Mouse (Mus musculus) heart, embryonic 16.5 days (tissue): ENCODE measurements around the gene Hectd3. TPM values are rescaled to one million over a fixed set of nuclear protein-coding genes. Genes with fewer than 3 reads are reported as not detected.
A peak's percentile ranks its signal among the peaks of the same experiment; 100 is the strongest.

Experiments used
- ATAC-seq: fragments of 200-750 bp; cut with Nextera tagmentation; replicated peaks from 2 replicates; pipeline ENCODE4 v1.8.0; 2017; ENCODE audit warnings: moderate number of reproducible peaks; ENCODE audit not compliant: insufficient read depth, low FRiP score; ENCODE audit errors: extremely low read depth
- H3K27ac ChIP-seq: fragments of 300-500 bp; sonication (generic); 2 replicates; pipeline ENCODE4 v1.5.1; 2014; ENCODE audit warnings: mild to moderate bottlenecking, low read length, control low read depth, moderate library complexity
- H3K27me3 ChIP-seq: fragments of 300-500 bp; sonication (generic); 2 replicates; pipeline ENCODE4 v1.6.1; 2014; ENCODE audit warnings: low read length, mixed read lengths; ENCODE audit not compliant: control insufficient read depth, insufficient read depth
- H3K36me3 ChIP-seq: fragments of 300-500 bp; sonication (generic); 2 replicates; pipeline ENCODE4 v1.6.1; 2014; ENCODE audit not compliant: control insufficient read depth, insufficient read depth
- H3K4me1 ChIP-seq: fragments of 300-500 bp; sonication (generic); 2 replicates; pipeline ENCODE4 v1.6.1; 2014; ENCODE audit warnings: low read length, mixed read lengths; ENCODE audit not compliant: control insufficient read depth, insufficient read depth
- H3K4me2 ChIP-seq: fragments of 300-500 bp; sonication (generic); 2 replicates; pipeline ENCODE4 v1.6.1; 2014; ENCODE audit warnings: low read depth, mild to moderate bottlenecking, control low read depth, low read length
- H3K4me3 ChIP-seq: fragments of 300-500 bp; sonication (generic); 2 replicates; pipeline ENCODE4 v1.5.1; 2014; ENCODE audit warnings: mild to moderate bottlenecking, control low read depth, low read length
- H3K9ac ChIP-seq: fragments of 300-500 bp; sonication (generic); 2 replicates; pipeline ENCODE4 v1.6.1; 2014; ENCODE audit warnings: low read length, control low read depth
- H3K9me3 ChIP-seq: fragments of 300-500 bp; sonication (generic); replicated peaks from 2 replicates; pipeline ENCODE4 v1.6.1; 2016; ENCODE audit warnings: low read length; ENCODE audit not compliant: control insufficient read depth
- WGBS: fragments of 180-500 bp; shearing (Covaris S2); extraction: QIAGEN DNeasy Blood & Tissue Kit; methylation state at CpG from one replicate; pipeline ENCODE4 v1.1.7; 2014; 5-methylcytosine and 5-hydroxymethylcytosine counted together
- polyA plus RNA-seq: library from polyadenylated mRNA; unstranded; fragments of >200 nt; fragmentation: Nextera tagmentation; extraction: Ambion mirVana; gene quantifications from 2 replicates; pipeline ENCODE4 v1.2.1, GENCODE M21; 2015

The Hectd3 gene
- polyA plus RNA-seq, 1 experiment from 2014 or later = 7.0 TPM

- Histone ChIP-seq H3K27me3 (no peaks in the 10 kb centered on the region), H3K27ac (peak overlapping the region; percentile 58), H3K4me3 (no peak overlapping the region), H3K9ac (no peak overlapping the region), H3K9me3 (no peaks in the 10 kb centered on the region), H3K4me1 (peaks cover 6% of the 10 kb centered on the region), H3K36me3 (no peaks in the 10 kb centered on the region), H3K4me2 (no peak overlapping the region)
- no peak for ATAC-seq
- 52% methylated on average over 9 of the region's 9 CpGs for WGBS
Measured at GRCm38 (mm10) chr4:117039925-117040687, 45.0 kb downstream of the Hectd3 start.

- Histone ChIP-seq H3K4me1 (peaks cover 6% of the 10 kb centered on the region), H3K27me3 (no peaks in the 10 kb centered on the region), H3K4me2 (no peak overlapping the region), H3K9ac (no peak overlapping the region), H3K9me3 (no peaks in the 10 kb centered on the region), H3K27ac (no peak overlapping the region; the same call in 1 of the 2 replicates), H3K4me3 (no peak overlapping the region), H3K36me3 (no peaks in the 10 kb centered on the region)
- no peak for ATAC-seq
- WGBS = 49% methylated on average over 1 of the region's 1 CpGs
Measured at GRCm38 (mm10) chr4:117040791-117041190, 45.7 kb downstream of the Hectd3 start.

- no peaks in the 10 kb centered on the region for H3K9me3 ChIP-seq
- no peak overlapping the region for H3K4me3 ChIP-seq
- H3K4me1 ChIP-seq = peaks cover 6% of the 10 kb centered on the region
- no peaks in the 10 kb centered on the region for H3K36me3 ChIP-seq
- WGBS = 38% methylated on average over 4 of the region's 4 CpGs
- no peaks in the 10 kb centered on the region for H3K27me3 ChIP-seq
- no peak overlapping the region for H3K4me2 ChIP-seq
- peak overlapping the region; percentile 50 for H3K27ac ChIP-seq
- peak; percentile 72; the same call in 1 of the 2 replicates for ATAC-seq
- H3K9ac ChIP-seq = no peak overlapping the region
Measured at GRCm38 (mm10) chr4:117041283-117041721, 46.2 kb downstream of the Hectd3 start.

GRCm38 (mm10) chr4:117048836-117049235, 53.7 kb downstream of the Hectd3 start:
- Histone ChIP-seq H3K4me3 (no peak overlapping the region), H3K36me3 (0 out of 2 replicates have a peak, but pooled peaks cover 2% of the 10 kb centered on the region), H3K9ac (no peak overlapping the region), H3K4me2 (no peak overlapping the region), H3K9me3 (no peaks in the 10 kb centered on the region), H3K27me3 (no peaks in the 10 kb centered on the region), H3K27ac (no peak overlapping the region), H3K4me1 (no peaks in the 10 kb centered on the region; the same call in 1 of the 2 replicates)
- peak; percentile 41; the same call in 1 of the 2 replicates for ATAC-seq
- 52% methylated on average over 3 of the region's 3 CpGs for WGBS

- H3K36me3 ChIP-seq = 0 out of 2 replicates have a peak, but pooled peaks cover 2% of the 10 kb centered on the region
- WGBS = 88% methylated on average over 1 of the region's 1 CpGs
- no peaks in the 10 kb centered on the region; the same call in 1 of the 2 replicates for H3K4me1 ChIP-seq
- no peak for ATAC-seq
- H3K27me3 ChIP-seq = no peaks in the 10 kb centered on the region
- no peak overlapping the region for H3K4me3 ChIP-seq
- 0 out of 2 replicates have a peak overlapping the region, but pooled peaks have one; percentile 23 for H3K27ac ChIP-seq
- no peak overlapping the region for H3K9ac ChIP-seq
- H3K9me3 ChIP-seq = no peaks in the 10 kb centered on the region
- no peak overlapping the region for H3K4me2 ChIP-seq
Measured at GRCm38 (mm10) chr4:117049485-117049884, 54.4 kb downstream of the Hectd3 start.

- Histone ChIP-seq H3K9ac (no peak overlapping the region), H3K4me3 (no peak overlapping the region), H3K27me3 (no peaks in the 10 kb centered on the region), H3K4me2 (no peak overlapping the region), H3K9me3 (no peaks in the 10 kb centered on the region), H3K36me3 (0 out of 2 replicates have a peak, but pooled peaks cover 2% of the 10 kb centered on the region), H3K27ac (no peak overlapping the region), H3K4me1 (no peaks in the 10 kb centered on the region; the same call in 1 of the 2 replicates)
- no peak for ATAC-seq
- 77% methylated on average over 4 of the region's 4 CpGs for WGBS
Measured at GRCm38 (mm10) chr4:117052626-117053025, 57.5 kb downstream of the Hectd3 start.

- H3K36me3 ChIP-seq = 0 out of 2 replicates have a peak, but pooled peaks cover 2% of the 10 kb centered on the region
Measured at GRCm38 (mm10) chr4:117053956-117054355, 58.8 kb downstream of the Hectd3 start.

More at GRCm38 (mm10) chr4:117053956-117054355, 58.8 kb downstream of the Hectd3 start:
- H3K9ac ChIP-seq = no peak overlapping the region
- no peak overlapping the region for H3K27ac ChIP-seq
- WGBS = 85% methylated on average over 4 of the region's 4 CpGs
- no peaks in the 10 kb centered on the region; the same call in 1 of the 2 replicates for H3K4me1 ChIP-seq
- H3K4me2 ChIP-seq = no peak overlapping the region
- no peak for ATAC-seq
- H3K9me3 ChIP-seq = no peaks in the 10 kb centered on the region
- H3K4me3 ChIP-seq = no peak overlapping the region
- no peaks in the 10 kb centered on the region for H3K27me3 ChIP-seq
